In the genomic region with DNA sequence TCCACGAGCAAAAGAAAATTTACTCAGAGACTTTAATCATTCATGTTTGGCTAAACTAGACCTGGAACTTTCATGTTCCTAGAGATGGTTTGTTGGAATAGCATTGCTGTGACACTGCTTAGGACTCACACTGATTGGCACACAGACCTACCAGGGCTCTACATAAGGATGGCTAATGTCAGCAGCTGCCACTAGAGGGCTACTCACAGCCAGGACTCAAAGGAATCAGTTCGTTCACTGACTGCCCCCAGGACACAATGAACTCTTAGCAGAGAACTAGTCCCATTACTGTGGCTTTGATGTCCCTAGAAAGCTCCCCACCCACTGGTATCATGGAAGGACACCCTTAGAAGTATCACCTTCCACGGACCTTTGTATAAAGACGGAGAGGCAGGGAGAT, we compare ENCODE assay signal across 8 mouse cellular contexts.
DNase-seq lines count a peak whose midpoint lies in the region; ATAC-seq and TF ChIP-seq lines count a peak whose summit lies in the region.

No protein-coding gene starts in this region.

- H3K4me2 ChIP-seq in hindbrain, embryonic 14.5 days (replicated peaks), result no peak overlapping the region

- WGBS in cerebellum, adult 2 months, result 33% methylated on average over 4 of the region's 4 CpGs
- WGBS in lung, adult 2 months, result 37% methylated on average over 4 of the region's 4 CpGs
- WGBS in hindbrain, embryonic 14.5 days, result 31% methylated on average over 4 of the region's 4 CpGs

- peak; percentile 40; the same call in 1 of the 2 replicates for TF ChIP-seq CTCF in cerebellum, adult 2 months (IDR thresholded peaks at IDR 0.05; ENCODE audit: borderline replicate concordance, insufficient read depth, low read depth, low read length)
- peak; percentile 64 for TF ChIP-seq CTCF in lung, adult 2 months (IDR thresholded peaks at IDR 0.05; ENCODE audit: insufficient read depth, low read length)

- no peak for TF ChIP-seq POLR2A in cerebellum, adult 2 months (IDR thresholded peaks at IDR 0.05; ENCODE audit: borderline replicate concordance, insufficient read depth, low read length)
- TF ChIP-seq POLR2A in lung, adult 2 months (IDR thresholded peaks at IDR 0.05; ENCODE audit: borderline replicate concordance, extremely low read depth, low read depth, low read length), result no peak

- no peak overlapping the region for H3K4me3 ChIP-seq in cerebellum, adult 2 months (replicated peaks; ENCODE audit: insufficient read depth, low read depth, low read length)
- H3K4me3 ChIP-seq in lung, adult 2 months (replicated peaks; ENCODE audit: extremely low read depth, low read depth, low read length), result no peak overlapping the region
- H3K4me3 ChIP-seq in hindbrain, embryonic 14.5 days (replicated peaks; ENCODE audit: low read length), result no peak overlapping the region

- no peak overlapping the region for H3K9ac ChIP-seq in hindbrain, embryonic 14.5 days

- no peaks in the 10 kb centered on the region for H3K9me3 ChIP-seq in hindbrain, embryonic 14.5 days (ENCODE audit: control insufficient read depth, low read length)

- DNase-seq in cerebellum, adult 2 months, result no peak
- DNase-seq in cerebellum, adult 8-10 months, result no peak
- DNase-seq in lung, adult 2 months, result no peak
- DNase-seq in lung, postnatal 25 days (ENCODE audit: low spot score), result no peak
- peak; percentile 37 for DNase-seq in mesoderm, embryonic 11.5 days (ENCODE audit: low read depth, low spot score)
- no peak for DNase-seq in urinary bladder, adult 18-20 months (ENCODE audit: low spot score in 2 of 2)
- no peak for DNase-seq in hindbrain, embryonic 14.5 days (ENCODE audit: low spot score)

- no peaks in the 10 kb centered on the region for H3K36me3 ChIP-seq in hindbrain, embryonic 14.5 days (replicated peaks; ENCODE audit: control insufficient read depth, insufficient read depth)

- no peaks in the 10 kb centered on the region for H3K27me3 ChIP-seq in cerebellum, adult 2 months (ENCODE audit: control insufficient read depth, insufficient read depth, low read length)
- no peaks in the 10 kb centered on the region for H3K27me3 ChIP-seq in hindbrain, embryonic 14.5 days (ENCODE audit: control insufficient read depth, insufficient read depth, low read length)

- no peak overlapping the region for H3K27ac ChIP-seq in cerebellum, adult 2 months (ENCODE audit: insufficient read depth, low read length)
- H3K27ac ChIP-seq in hindbrain, embryonic 14.5 days, result no peak overlapping the region

- peak; percentile 62 for ATAC-seq in common myeloid progenitor, adult 5-6 weeks (replicated peaks; ENCODE audit: low read depth, poor library complexity, severe bottlenecking)
- no peak for ATAC-seq in hindbrain, embryonic 14.5 days (ENCODE audit: low FRiP score)

- H3K4me1 ChIP-seq in cerebellum, adult 2 months (ENCODE audit: control insufficient read depth, insufficient read depth, low read length), result no peaks in the 10 kb centered on the region
- H3K4me1 ChIP-seq in lung, adult 2 months (ENCODE audit: control insufficient read depth, insufficient read depth, low read length), result no peaks in the 10 kb centered on the region
- H3K4me1 ChIP-seq in hindbrain, embryonic 14.5 days (replicated peaks; ENCODE audit: control insufficient read depth, insufficient read depth, low read length), result no peaks in the 10 kb centered on the region
